Mouse (Mus musculus): Measurements from ENCODE around the gene Stx8.

The Stx8 gene

DNA sequence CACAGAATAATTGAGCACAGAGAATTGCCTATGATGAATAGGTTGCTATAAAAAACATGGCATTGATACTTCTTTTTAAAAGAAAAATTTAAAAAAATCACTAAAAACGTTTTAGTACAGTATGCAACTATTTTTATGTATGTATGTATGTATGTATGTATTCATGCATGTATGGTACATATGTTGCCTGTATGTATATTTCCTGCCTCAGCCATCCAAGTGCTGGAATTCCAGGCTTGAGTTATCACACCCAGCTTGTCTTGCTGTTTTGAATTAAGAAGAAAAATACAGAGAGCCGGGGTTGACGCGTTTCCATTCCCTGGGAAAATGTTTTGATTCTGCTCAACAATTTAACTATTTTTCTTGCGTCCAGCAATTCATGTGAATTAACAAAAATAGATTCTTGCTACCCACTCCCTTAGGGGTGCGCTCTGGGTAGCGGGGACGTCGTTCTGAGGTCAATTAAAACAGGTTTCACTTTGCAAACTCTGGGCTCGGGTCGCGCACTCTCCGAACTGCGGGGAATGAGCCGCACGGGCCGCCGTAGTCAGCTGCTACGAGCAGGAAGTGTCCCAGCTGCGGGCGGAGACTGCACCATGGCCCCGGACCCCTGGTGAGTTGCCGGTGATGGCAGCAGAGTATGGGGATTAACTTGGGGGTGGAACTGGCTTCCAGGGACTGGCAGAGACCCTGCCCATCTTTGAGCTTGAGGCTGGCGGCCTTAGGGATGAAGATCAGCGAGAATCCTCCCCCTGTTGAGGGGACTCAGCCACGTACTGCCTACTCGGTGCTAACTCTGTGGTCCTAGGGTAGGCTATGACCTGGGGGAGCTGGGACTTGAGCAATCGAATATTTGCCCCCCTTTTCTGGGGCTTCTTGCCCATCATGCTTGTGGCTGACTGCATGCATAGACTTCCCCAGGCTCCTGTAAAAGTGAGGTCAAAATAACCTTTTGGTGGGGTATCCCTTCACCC, at the start of gene Stx8:
Gene Stx8, plus strand, starts transcription at position 289 of the 974 bp plus-strand sequence.
- in situ Hi-C loops (cut with MboI; ENCODE audit: low pct_unique_long_range_greater_than_20kb in 1 of 2, low sequenced_read_pairs in 2 of 2, unreplicated experiment in 1 of 2): no loop called here

DNA sequence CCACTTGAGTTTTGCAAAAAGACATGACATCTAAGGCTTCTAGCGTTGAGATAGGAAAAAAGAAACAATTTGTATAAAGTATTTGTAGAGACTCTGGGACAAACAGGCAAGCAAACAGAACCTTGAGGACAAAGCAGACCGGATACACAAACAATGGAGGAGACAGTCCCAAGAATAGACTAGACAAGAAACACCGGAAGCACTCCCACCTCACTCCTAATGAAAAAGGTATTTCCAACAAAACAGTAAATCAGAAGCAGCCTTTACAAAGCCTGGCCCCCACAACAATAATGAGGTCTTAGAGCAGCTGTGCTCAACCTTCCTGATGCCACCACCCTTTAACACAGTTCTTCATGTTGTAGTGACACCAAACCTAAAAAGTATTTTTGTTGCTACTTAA, 48.9 kb upstream of the Stx8 start:
- in situ Hi-C loops (cut with MboI; ENCODE audit: low pct_unique_long_range_greater_than_20kb in 1 of 2, low sequenced_read_pairs in 2 of 2, unreplicated experiment in 1 of 2): no loop called here

DNA sequence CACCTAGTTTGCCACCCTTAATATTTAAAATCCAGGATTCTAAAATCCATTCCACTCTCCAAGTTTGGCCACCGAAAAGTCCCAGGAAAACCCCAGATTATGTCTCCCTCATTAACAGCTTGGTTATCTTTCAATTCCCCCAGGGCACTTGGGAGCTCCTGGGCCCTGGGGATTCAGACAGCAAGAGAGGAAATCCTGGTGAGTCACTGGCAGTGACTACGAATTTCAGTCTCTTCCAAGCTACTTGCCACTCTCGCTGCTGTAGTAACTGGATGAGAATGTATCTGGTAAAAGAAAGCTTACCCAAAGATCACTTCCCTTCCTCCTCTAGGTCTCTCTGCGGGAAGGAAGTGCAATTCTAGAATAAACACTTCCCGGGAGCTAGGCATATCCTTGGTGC, 46.4 kb upstream of the Stx8 start:
- in situ Hi-C loops (cut with MboI; ENCODE audit: low pct_unique_long_range_greater_than_20kb in 1 of 2, low sequenced_read_pairs in 2 of 2, unreplicated experiment in 1 of 2): no loop called here

DNA sequence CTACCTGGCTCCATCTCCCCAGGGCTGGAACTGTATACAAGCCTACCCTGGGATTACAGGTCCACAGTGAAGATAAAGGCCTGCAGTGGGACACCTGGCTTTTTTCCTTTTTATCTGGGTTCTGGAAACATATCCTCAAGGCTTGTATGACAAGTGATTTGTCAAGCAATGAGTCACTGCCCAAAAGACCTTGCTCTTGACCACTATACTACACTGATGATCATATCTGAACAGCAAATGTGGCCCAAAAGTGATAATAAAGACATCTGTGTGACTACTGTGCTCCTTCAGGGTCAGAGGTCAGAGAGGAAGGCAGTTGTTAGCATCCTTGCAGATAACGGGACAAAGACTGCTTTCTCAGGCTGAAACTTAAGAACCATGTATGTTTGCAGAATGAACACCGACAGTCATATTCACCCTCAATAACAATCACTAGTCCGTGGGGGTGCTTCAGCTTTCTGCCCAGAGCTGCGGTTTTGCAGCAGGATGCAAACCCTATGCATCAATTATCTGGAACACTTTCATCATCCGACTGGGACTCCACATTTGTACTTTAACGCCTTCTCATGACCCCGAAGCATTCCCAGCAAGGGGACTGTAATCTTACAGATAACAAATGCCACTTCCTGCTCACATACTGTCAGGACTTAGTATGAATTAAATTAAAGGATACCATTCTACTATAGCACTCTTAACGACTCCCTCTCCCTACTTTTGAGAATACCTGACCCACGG, 45.6 kb upstream of the Stx8 start:
- in situ Hi-C loops (cut with MboI; ENCODE audit: low pct_unique_long_range_greater_than_20kb in 1 of 2, low sequenced_read_pairs in 2 of 2, unreplicated experiment in 1 of 2): no loop called here

DNA sequence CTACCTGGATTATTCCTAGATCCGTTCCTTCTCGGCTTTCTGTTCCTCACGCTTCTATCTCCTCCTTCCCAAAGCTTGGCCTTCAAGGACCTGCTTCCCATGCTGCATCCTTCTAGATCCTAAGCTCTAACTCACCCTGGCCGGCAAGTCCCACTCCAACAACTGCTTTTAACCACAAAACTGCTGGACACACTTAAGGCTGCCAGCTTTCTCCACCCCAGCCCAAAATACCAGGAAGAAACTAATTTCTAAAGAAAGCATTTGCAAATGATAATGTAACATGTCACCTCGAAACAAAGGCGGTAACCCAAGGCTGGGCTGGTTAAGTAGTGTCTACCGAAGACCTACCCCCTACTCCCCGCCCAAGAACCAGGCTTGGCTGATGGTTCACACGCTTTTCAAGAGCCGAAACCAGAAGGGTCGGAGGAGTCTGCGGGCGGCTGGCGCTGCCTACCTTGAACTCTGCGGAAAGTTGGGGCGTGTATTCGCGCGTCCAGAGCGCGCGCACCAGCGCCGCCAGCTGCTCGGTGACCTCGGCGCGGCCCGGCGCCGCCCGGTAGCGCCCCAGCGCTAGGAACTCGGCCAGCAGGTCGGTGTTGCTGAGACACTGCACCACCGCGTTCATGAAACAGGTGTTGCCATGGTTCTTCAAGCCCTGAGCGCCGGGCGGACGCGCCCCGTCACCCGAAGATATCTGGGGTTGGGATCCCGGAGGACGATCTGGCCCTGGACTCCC, 44.7 kb upstream of the Stx8 start:
- in situ Hi-C loops (cut with MboI; ENCODE audit: low pct_unique_long_range_greater_than_20kb in 1 of 2, low sequenced_read_pairs in 2 of 2, unreplicated experiment in 1 of 2): no loop called here

DNA sequence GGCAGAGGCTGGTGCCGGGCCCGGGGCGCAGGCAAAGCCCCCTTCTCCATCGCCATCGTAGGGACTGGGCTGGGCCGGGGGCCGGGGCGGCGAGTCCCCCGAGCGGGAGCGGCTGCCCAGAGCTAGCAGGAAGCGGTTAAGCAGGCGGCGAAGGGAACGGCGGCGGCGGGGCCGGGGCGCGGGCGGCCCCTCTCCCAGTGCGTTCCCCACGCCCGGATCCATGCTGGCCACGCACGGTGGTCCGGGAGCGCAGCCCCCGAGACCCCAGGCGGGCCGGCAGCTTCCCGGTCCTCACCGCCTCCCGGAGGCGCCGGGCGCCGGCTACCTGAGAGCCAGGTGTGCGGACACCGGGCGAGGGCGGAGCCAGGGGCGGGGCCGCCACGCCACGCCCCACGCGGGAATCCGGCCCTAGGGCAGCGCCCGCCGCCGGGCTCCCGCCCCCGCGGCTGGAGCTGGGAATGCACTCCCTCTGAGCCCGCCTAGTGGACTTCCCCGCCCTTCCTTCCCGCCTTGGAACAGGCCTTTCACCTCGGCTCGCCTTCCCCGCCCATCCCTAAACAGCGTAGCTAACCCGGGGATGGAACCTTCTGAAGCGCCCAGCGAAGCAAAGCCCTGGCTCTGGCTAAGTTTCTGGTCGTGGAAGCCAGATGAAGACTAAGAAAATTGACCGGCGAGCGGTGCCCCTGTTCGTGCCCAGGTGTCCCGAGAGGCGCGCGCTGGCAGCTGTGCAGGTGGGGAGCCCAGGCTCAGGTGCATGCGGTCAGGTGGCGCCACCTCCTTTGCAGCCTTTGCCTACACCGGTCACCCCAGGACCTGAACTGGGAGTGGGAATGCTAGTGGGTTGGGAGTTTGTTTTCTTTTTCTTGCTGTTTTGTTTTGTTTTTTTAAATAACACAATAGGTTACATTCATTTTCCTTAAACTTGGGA, 43.9 kb upstream of the Stx8 start, which contains the start of gene Usp43:
Gene Usp43, minus strand, starts transcription at position 327 of the 928 bp plus-strand sequence.
- in situ Hi-C loops (cut with MboI; ENCODE audit: low pct_unique_long_range_greater_than_20kb in 1 of 2, low sequenced_read_pairs in 2 of 2, unreplicated experiment in 1 of 2): no loop called here

DNA sequence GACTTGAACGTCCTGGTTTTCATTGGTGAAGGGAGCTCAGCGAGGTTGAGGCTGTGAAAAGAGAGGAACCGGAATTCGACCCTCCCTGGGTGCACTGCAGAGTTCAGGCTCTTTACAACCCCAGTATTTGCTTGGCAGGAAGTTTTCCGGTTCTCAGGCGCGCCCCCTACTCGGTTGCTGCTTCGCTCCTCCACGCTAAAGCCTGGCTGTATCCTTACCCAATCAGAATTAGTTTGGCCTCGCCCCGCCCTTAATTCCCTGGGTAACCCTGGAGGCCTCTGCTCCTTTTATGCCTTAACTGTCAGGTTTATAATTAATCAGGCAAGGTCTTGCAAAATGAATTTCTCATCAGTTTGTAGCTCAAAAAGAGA, 43.3 kb upstream of the Stx8 start:
- in situ Hi-C loops (cut with MboI; ENCODE audit: low pct_unique_long_range_greater_than_20kb in 1 of 2, low sequenced_read_pairs in 2 of 2, unreplicated experiment in 1 of 2): no loop called here

DNA sequence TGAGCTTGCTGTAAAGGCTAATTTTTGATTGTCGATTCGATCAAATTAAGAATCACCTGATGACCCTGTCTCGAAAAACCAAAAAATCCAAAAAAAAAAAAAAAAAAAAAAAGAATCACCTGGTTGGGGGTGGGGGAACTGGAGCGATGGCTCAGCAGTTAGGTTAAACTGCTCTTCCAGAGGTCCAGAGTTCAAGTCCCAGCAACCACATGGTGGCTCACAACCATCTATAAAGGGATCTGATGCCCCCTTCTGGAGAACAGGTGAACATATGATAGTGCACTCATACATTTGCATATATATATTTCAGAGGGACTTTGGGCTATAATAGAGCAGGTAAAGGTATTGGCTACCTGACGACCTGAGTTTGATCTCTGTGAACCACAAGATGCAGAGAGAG, 42.3 kb upstream of the Stx8 start:
- in situ Hi-C loops (cut with MboI; ENCODE audit: low pct_unique_long_range_greater_than_20kb in 1 of 2, low sequenced_read_pairs in 2 of 2, unreplicated experiment in 1 of 2): no loop called here

DNA sequence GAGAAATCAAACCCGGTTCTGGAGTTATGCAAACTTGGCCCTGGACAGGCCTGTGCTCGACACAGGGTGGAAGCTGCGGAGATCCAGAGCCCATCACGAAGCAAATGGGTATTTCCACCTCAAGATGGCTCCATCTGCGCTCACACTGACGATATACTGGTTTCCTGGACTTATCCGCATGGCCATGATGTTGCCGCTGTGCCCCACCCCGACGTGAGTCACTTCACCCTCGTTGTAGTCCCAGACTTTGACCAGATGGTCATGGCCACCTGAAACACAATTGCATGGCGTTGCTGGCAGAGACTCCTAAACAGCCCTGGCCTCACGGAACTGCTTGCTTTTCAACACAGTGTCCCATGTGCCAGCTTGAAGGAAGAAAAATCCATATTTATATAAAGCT, 41.0 kb upstream of the Stx8 start:
- in situ Hi-C loops (cut with MboI; ENCODE audit: low pct_unique_long_range_greater_than_20kb in 1 of 2, low sequenced_read_pairs in 2 of 2, unreplicated experiment in 1 of 2): no loop called here

DNA sequence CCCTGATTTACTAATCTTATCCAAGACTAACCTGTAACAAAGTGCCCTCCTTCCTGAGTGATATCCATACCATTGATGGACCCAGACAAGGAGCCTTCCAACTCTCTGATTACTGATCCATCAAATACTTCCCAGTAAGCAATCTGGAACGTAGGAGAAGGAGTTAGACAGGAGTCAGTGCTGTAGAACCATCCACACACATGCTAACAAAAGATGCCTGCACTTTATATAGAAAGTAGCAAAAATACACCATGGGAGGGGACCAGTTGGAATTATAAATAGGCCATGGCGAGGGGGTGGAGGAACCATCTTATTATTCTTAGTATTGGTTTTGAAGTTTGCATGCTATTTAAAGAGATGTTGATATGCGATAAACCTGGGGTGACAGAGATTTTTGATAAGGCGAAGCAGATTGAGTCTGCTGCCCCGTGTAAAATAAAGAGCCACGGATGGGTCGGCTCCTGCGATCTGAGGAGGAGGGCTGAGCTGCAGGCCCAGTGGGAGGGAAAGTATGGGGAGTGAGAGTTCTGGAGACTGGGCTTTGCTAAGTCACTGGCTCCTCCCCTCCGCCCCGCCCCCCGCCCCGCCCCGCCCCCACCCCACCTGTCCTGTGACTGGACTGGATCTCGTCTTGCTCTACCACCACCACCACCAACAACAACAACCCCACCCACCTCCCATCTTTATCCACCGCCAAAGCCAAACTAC, 39.5 kb upstream of the Stx8 start:
- in situ Hi-C loops (cut with MboI; ENCODE audit: low pct_unique_long_range_greater_than_20kb in 1 of 2, low sequenced_read_pairs in 2 of 2, unreplicated experiment in 1 of 2): no loop called here

DNA sequence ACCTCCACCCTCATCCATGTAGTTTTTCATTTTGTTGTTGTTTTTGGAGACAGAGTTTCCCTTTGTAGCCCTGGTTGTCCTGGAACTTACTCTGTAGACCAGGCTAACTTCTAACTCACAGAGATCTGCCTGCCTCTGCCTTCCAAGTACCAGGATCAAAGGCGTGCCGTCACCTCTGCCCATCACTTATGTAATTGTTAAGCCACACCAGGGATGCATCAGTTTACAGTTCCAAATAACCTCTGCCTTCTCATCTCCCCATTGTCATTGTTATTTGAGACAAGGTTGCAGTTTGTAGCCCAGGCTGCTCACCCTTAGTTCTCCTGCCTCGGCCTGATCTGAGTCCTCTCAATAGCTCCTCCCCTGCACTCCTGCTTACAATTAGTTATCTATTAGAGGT, 33.8 kb upstream of the Stx8 start:
- in situ Hi-C loops (cut with MboI; ENCODE audit: low pct_unique_long_range_greater_than_20kb in 1 of 2, low sequenced_read_pairs in 2 of 2, unreplicated experiment in 1 of 2): loop anchor here in 1 of 2 experiments (5.0 kb wide), 1 partner anchor 110 kb away; no protein-coding TSS in a partner anchor

DNA sequence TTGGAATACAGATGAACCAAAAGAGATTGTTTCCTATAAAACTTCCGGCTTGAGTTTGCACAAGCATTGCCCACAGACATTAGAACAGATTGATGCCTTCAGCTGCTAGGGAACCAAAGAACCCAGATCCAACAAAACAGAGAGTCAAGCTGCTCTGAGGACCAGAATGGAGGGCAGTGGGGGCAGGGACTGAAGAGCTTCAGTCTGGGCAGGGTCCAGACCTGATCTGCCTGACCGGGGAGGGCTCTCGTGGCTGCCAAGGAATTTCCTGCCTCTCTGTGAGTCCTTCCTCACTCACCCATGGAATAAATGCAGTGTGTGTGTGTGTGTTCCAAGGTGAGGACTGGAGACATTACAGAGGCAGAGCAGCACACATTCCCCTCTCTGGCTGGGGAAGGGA, 17.8 kb upstream of the Stx8 start:
- in situ Hi-C loops (cut with MboI; ENCODE audit: low pct_unique_long_range_greater_than_20kb in 1 of 2, low sequenced_read_pairs in 2 of 2, unreplicated experiment in 1 of 2): no loop called here

DNA sequence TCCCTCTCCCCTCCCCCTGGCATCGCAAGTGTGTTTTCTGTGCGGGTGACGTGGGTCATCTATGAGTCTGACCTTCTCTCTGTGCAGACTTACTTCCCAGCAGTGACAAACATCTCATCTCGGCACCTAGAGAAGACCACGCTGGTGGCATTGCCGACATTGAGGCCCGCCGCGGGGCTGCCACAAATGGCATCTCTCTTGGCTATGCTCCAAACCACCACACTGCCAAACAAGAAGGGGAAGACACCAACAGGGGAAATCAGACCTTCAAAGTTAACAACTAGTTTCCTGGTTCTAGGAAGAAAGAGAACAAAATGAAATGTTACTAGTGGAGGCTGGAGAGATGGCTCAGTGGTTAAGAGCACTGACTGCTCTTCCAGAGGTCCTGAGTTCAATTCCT, 16.5 kb upstream of the Stx8 start:
- in situ Hi-C loops (cut with MboI; ENCODE audit: low pct_unique_long_range_greater_than_20kb in 1 of 2, low sequenced_read_pairs in 2 of 2, unreplicated experiment in 1 of 2): no loop called here

DNA sequence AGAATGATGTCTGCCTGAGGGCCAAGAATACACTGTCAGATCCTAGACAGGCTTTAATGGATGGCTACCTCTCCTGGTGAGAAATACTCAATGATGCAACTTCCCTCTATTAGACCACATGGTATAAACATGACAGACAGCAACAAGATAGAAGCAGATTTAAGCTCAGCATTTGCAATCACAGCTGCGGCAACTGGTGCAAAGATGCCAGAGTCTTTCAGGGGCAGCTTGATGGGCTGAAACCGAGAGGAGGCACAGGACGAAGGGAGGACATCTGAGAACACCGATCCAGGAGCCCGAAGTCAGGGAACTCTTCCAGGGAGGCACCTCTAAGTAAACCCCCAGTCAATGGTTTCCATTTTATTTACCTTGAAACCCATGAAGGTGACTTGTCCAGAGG, 12.4 kb upstream of the Stx8 start:
- in situ Hi-C loops (cut with MboI; ENCODE audit: low pct_unique_long_range_greater_than_20kb in 1 of 2, low sequenced_read_pairs in 2 of 2, unreplicated experiment in 1 of 2): no loop called here

DNA sequence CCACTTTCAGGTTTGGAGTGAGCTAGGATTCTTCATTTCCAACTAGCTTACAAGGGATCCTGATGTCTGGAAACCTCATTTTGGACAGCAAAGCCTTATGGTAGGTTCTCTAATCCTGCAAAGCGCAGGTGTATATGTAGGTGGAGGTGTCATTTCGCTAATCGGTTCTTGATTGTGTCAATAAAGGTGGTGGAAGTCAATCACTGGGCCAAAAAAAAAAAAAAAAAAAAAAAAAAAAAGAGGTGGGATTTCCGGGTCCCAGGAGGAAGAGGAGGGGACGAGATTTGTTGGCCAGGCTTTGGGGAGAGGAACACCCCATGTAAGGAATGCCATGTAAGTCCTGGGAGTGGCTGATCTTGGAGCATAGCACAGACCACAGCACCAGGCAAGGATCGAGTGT, 11.6 kb upstream of the Stx8 start:
- in situ Hi-C loops (cut with MboI; ENCODE audit: low pct_unique_long_range_greater_than_20kb in 1 of 2, low sequenced_read_pairs in 2 of 2, unreplicated experiment in 1 of 2): no loop called here

DNA sequence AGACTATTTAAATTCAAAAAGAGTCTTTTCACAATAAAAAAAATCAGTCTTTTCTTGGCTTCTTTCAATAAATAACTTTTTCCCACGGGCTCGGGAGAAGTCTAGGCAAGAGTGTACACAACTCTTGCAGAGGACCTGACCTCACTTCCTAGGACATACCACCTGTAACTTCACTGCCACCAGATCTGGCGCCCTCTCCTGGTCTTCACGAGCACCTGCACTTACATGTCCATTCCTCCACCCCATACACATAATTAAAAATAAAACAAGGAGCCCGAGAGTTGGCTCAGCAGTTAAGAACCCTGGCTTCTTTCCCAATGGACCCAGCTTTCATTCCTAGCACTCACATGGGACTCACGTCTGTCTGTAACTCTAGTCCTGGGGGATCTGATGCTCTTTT, 1.9 kb upstream of the Stx8 start:
- in situ Hi-C loops (cut with MboI; ENCODE audit: low pct_unique_long_range_greater_than_20kb in 1 of 2, low sequenced_read_pairs in 2 of 2, unreplicated experiment in 1 of 2): no loop called here

DNA sequence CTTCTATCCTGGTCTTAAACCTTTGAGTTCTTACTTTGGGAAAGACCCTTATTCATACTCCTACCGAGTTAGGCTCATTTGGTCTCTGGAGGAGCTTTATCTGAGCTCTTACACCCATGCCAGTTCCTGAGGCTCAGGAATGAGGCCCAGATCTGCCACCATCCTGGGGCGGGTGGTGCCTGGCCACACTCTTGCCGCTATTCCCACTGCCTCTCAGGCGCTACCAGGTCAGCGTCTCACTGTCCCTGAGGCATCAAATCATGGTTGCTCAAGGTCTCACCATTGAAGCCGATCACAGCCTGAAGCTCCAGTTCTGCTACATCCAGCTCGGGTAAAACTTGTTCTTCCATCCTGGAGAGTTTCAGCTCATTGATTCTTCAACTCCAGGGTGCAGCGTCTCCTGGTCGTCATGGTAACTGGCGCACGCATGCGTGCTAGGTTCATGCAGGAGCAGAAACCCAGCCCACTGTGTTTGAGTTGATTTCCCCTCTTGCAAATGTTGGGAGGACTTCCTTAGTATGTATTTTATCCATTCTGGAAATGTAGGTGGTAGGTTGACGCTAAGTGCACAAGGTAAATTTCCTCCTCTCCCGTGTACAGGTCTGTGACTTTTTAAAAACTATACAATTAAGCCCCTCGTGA, 630 bp upstream of the Stx8 start, which contains the start of gene Cfap52:
Gene Cfap52, minus strand, starts transcription at position 410 of the 642 bp plus-strand sequence.
- in situ Hi-C loops (cut with MboI; ENCODE audit: low pct_unique_long_range_greater_than_20kb in 1 of 2, low sequenced_read_pairs in 2 of 2, unreplicated experiment in 1 of 2): no loop called here
